Mouse (Mus musculus) heart, postnatal 0 days (tissue): ENCODE measurements around the gene Slc20a1. TPM values are rescaled to one million over a fixed set of nuclear protein-coding genes. Genes with fewer than 3 reads are reported as not detected.

Experiments used
- ATAC-seq: fragments of 200-750 bp; cut with Nextera tagmentation; 2 replicates; pipeline ENCODE4 v1.8.0; 2017; ENCODE audit warnings: low read depth, moderate number of reproducible peaks, moderate library complexity; ENCODE audit not compliant: insufficient read depth
- DNase-seq: peaks from one replicate; pipeline ENCODE4 v3.0.0-alpha.2; 2016; ENCODE audit warnings: low spot score
- H3K27ac ChIP-seq: fragments of 300-500 bp; sonication (generic); 2 replicates; pipeline ENCODE4 v1.5.1; 2014; ENCODE audit warnings: low read depth, mild to moderate bottlenecking
- H3K27me3 ChIP-seq: fragments of 300-500 bp; sonication (generic); 2 replicates; pipeline ENCODE4 v1.6.1; 2014; ENCODE audit warnings: low read length, mixed read lengths; ENCODE audit not compliant: control insufficient read depth, insufficient read depth
- H3K36me3 ChIP-seq: fragments of 300-500 bp; sonication (generic); replicated peaks from 2 replicates; pipeline ENCODE4 v1.6.1; 2014; ENCODE audit warnings: low read length, mixed read lengths; ENCODE audit not compliant: control insufficient read depth, insufficient read depth
- H3K4me1 ChIP-seq: fragments of 300-500 bp; sonication (generic); 2 replicates; pipeline ENCODE4 v1.6.1; 2014; ENCODE audit warnings: antibody characterized with exemption; ENCODE audit not compliant: control insufficient read depth, insufficient read depth
- H3K4me2 ChIP-seq: fragments of 300-500 bp; sonication (generic); 2 replicates; pipeline ENCODE4 v1.6.1; 2014; ENCODE audit warnings: low read depth, mild to moderate bottlenecking, low read length, moderate library complexity
- H3K4me3 ChIP-seq: fragments of 300-500 bp; sonication (generic); 2 replicates; pipeline ENCODE4 v1.5.1; 2014; ENCODE audit warnings: low read depth, low read length
- H3K9ac ChIP-seq: fragments of 300-500 bp; sonication (generic); replicated peaks from 2 replicates; pipeline ENCODE4 v1.6.1; 2014; ENCODE audit warnings: low read depth, low read length, mixed read lengths
- H3K9me3 ChIP-seq: fragments of 300-500 bp; sonication (generic); replicated peaks from 2 replicates; pipeline ENCODE4 v1.6.1; 2016; ENCODE audit warnings: low read length; ENCODE audit not compliant: control insufficient read depth
- CTCF ChIP-seq: IDR thresholded peaks from 2 replicates; pipeline ENCODE4 v1.5.1; 2016; ENCODE audit warnings: antibody characterized with exemption, control low read depth, low read depth
- EP300 ChIP-seq: IDR thresholded peaks from 2 replicates; pipeline ENCODE4 v1.6.1; 2016; ENCODE audit warnings: antibody characterized with exemption, low read depth
- WGBS: fragments of 180-500 bp; shearing (Covaris S2); extraction: QIAGEN DNeasy Blood & Tissue Kit; methylation state at CpG from one replicate; pipeline ENCODE4 v1.1.7; 2014; 5-methylcytosine and 5-hydroxymethylcytosine counted together
- polyA plus RNA-seq: library from polyadenylated mRNA; unstranded; fragments of >200 nt; fragmentation: Nextera tagmentation; extraction: Ambion mirVana; gene quantifications from 2 replicates; pipeline ENCODE4 v1.2.1, GENCODE M21; 2015
- total RNA-seq: library from RNA; depleted of rRNA; stranded (reverse); fragments of >200 nt; gene quantifications from 2 replicates; pipeline ENCODE4 v1.2.3, GENCODE M21; 2014; ENCODE audit warnings: low replicate concordance

The Slc20a1 gene
- total and polyA plus RNA-seq, 2 experiments from 2014 or later, result 8.7 to 37.1 TPM

- DNase-seq (no peak), ATAC-seq (no peak)
- no peak overlapping the region for H3K9ac ChIP-seq
- no peak overlapping the region for H3K27ac ChIP-seq
- H3K4me3 ChIP-seq, result no peak overlapping the region
- H3K4me1 ChIP-seq, result peaks cover 16% of the 10 kb centered on the region
- peaks cover 51% of the 10 kb centered on the region for H3K36me3 ChIP-seq
- WGBS, result 74% methylated on average over 2 of the region's 2 CpGs
- no peaks in the 10 kb centered on the region for H3K9me3 ChIP-seq
- no peak overlapping the region for H3K4me2 ChIP-seq
- TF ChIP-seq CTCF (no peak), EP300 (no peak)
- no peaks in the 10 kb centered on the region for H3K27me3 ChIP-seq
These were observed 13.4 kb downstream of the Slc20a1 start for GRCm38 (mm10) chr2:129211957-129212356.

GRCm38 (mm10) chr2:129212566-129212965 lies 14.0 kb downstream of the Slc20a1 start:
- 89% methylated on average over 7 of the region's 7 CpGs for WGBS

GRCm38 (mm10) chr2:129214774-129215173 lies 16.2 kb downstream of the Slc20a1 start:
- no peak overlapping the region for H3K4me2 ChIP-seq
- 93% methylated on average over 5 of the region's 5 CpGs for WGBS
- no peak for ATAC-seq

More at GRCm38 (mm10) chr2:129212566-129212965, 14.0 kb downstream of the Slc20a1 start:
- Histone ChIP-seq H3K9me3 (no peaks in the 10 kb centered on the region), H3K27ac (no peak overlapping the region), H3K4me1 (peaks cover 9% of the 10 kb centered on the region; the same call in 1 of the 2 replicates), H3K4me2 (no peak overlapping the region), H3K27me3 (no peaks in the 10 kb centered on the region), H3K9ac (no peak overlapping the region), H3K4me3 (no peak overlapping the region), H3K36me3 (peaks cover 45% of the 10 kb centered on the region)
- TF ChIP-seq EP300 (no peak), CTCF (no peak)
- DNase-seq (no peak), ATAC-seq (no peak)

GRCm38 (mm10) chr2:129217612-129218185 lies 19.1 kb downstream of the Slc20a1 start:
- Histone ChIP-seq H3K27me3 (no peaks in the 10 kb centered on the region), H3K9ac (no peak overlapping the region), H3K4me2 (no peak overlapping the region), H3K4me1 (no peaks in the 10 kb centered on the region), H3K9me3 (no peaks in the 10 kb centered on the region), H3K36me3 (no peaks in the 10 kb centered on the region; the same call in 1 of the 2 replicates), H3K4me3 (no peak overlapping the region), H3K27ac (no peak overlapping the region)
- no peak for DNase-seq
- TF ChIP-seq CTCF, result no peak
- no peak for TF ChIP-seq EP300
- no peak for ATAC-seq
- WGBS, result 78% methylated on average over 9 of the region's 9 CpGs

More at GRCm38 (mm10) chr2:129214774-129215173, 16.2 kb downstream of the Slc20a1 start:
- Histone ChIP-seq H3K4me1 (no peaks in the 10 kb centered on the region), H3K9ac (no peak overlapping the region), H3K27ac (no peak overlapping the region), H3K9me3 (no peaks in the 10 kb centered on the region), H3K27me3 (no peaks in the 10 kb centered on the region), H3K36me3 (peaks cover 22% of the 10 kb centered on the region), H3K4me3 (no peak overlapping the region)
- no peak for TF ChIP-seq CTCF
- no peak for TF ChIP-seq EP300
- DNase-seq, result no peak

- Histone ChIP-seq H3K4me1 (no peaks in the 10 kb centered on the region), H3K9ac (no peak overlapping the region), H3K9me3 (no peaks in the 10 kb centered on the region), H3K36me3 (no peaks in the 10 kb centered on the region; the same call in 1 of the 2 replicates), H3K27me3 (no peaks in the 10 kb centered on the region), H3K4me3 (no peak overlapping the region), H3K27ac (no peak overlapping the region), H3K4me2 (no peak overlapping the region)
- ATAC-seq, result no peak
- no peak for DNase-seq
- no peak for TF ChIP-seq EP300
- TF ChIP-seq CTCF, result no peak
- WGBS, result 63% methylated on average over 4 of the region's 4 CpGs
These were observed 20.1 kb downstream of the Slc20a1 start for GRCm38 (mm10) chr2:129218537-129219105.
